Mouse (Mus musculus) erythroblast, embryonic 14.5 days (primary cell): ENCODE measurements around the gene Zfp266.

ENCODE experiments used
- GATA1 ChIP-seq: IDR thresholded peaks from 2 replicates; pipeline ENCODE4 v1.6.1; 2012; ENCODE audit warnings: low read length, inconsistent platforms, mixed read lengths
- TAL1 ChIP-seq: IDR thresholded peaks from 3 replicates; pipeline ENCODE4 v1.6.1; 2012; ENCODE audit warnings: low read length, inconsistent platforms, mixed read lengths

DNA sequence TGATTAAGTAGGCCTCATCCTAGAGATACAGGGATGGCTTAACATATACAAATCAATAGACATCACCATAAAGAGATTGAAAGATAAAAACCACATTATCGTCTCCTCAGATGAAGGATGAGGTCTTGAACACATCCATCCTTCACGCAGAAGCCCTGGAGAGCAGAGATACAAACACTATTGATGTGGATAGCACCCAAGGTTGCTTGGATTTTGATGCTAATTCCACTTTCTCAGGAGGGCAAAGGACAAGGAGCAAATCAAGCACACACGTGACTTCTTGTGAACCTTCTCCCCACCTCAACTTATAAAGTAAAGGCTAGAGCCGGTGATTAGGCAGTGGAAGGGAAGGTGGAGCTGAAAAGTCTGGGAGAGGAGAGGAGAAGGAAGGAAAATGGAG is 67.6 kb downstream of the Zfp266 start:
- TF ChIP-seq TAL1, result no peak
- TF ChIP-seq GATA1, result no peak
